Mouse (Mus musculus) layer of hippocampus, adult 2 months (tissue): ENCODE measurements around the gene Cldn34d. TPM values are rescaled to one million over a fixed set of nuclear protein-coding genes. Genes with fewer than 3 reads are reported as not detected.
A peak's percentile ranks its signal among the peaks of the same experiment; 100 is the strongest.

Source experiments
- DNase-seq, 2 experiments: peaks; one replicate each; pipeline ENCODE4 v3.0.0; 2022; ENCODE audit warnings: low spot score in 2 of 2
- H3K27ac ChIP-seq: fragments of 200-600 bp; 2 replicates; pipeline ENCODE4 v1.8.1; 2022
- H3K4me3 ChIP-seq: fragments of 200-600 bp; 2 replicates; pipeline ENCODE4 v1.8.1; 2022; ENCODE audit warnings: mild to moderate bottlenecking
- CTCF ChIP-seq: fragments of 200-600 bp; conservative IDR thresholded peaks from 2 replicates; pipeline ENCODE4 v1.8.1; 2022; ENCODE audit warnings: antibody characterized with exemption, mild to moderate bottlenecking, moderate library complexity
- long read RNA-seq, 2 experiments: library from polyadenylated mRNA; stranded (forward); transcript quantifications; one replicate each; pipeline ENCODE4 v2.0.0; 2021; ENCODE audit warnings: borderline mapping rate in 2 of 2
- total RNA-seq, 2 experiments: library from RNA; stranded (reverse); gene quantifications; 2 replicates each; pipeline ENCODE4 v1.2.3; 2021

The Cldn34d gene
- not detected for total RNA-seq
- long read RNA-seq, experiment 1, result 0 reads
- long read RNA-seq, experiment 2, result 0 reads

DNA sequence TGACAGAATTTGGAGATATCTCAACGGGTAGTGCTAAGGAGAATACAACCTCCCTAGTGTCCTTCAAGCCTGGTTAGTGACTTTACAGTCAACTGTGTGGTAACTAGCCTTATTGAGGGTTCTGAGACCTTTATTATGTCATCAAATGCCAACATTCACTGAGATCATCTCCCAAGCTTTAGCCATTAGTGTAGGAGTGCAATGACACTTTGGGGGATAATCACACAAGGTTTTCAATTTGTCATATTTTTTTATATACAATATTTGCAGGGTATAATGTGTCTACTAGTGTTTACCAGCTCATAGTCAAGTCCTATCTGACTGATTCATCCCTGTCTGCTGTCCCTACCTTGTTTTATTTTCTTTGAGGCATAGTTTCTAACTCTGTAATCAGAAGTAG lies at the start of gene Cldn34d:
Gene Cldn34d, minus strand, starts transcription at position 101 of the 400 bp plus-strand sequence.
- Histone ChIP-seq H3K27ac (no peak within 1 kb of the TSS), H3K4me3 (no peak within 1 kb of the TSS)
- no peak for TF ChIP-seq CTCF
- DNase-seq, result no peak

DNA sequence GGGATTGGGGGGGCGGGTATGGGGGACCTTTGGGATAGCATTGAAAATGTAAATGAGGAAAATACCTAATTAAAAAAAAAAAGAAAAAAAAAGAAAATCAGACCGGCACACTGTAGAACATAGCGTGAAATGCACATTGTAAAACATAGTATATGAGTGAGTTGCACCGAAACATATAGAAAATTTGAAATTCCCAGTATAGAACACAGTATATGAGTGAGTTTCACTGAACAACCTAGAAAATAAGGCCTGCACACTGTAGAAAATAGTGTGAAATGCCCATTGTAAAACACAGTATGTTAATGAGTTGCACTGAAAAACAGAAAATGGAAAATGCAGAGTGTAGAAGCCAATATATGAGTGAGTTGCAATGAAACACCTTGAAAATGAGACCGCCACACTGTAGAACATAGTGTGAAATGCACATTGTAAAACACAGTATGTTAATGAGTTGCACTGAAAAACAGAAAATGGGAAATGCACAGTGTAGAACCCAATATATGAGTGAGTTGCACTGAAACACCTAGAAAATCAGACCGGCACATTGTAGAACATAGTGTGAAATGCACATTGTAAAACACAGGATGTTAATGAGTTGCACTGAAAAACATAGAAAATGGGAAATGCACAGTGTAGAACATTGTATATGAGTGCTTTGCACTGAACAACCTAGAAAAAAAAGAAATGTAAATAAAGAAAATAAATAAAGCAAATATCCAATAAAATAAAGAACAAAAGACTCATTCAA lies 4.1 kb downstream of the Cldn34d start:
- no peak for TF ChIP-seq CTCF
- Histone ChIP-seq H3K27ac (no peak overlapping the region), H3K4me3 (no peak overlapping the region)
- DNase-seq, result peak in 1 of 2 experiments; percentile 10

Other genes starting within 250 kb of the Cldn34d start
- gene Cldn34b4, start 209.6 kb downstream of the Cldn34d start, total RNA-seq, result not detected